Comparison of ENCODE assay signal across 7 mouse cellular contexts in the genomic region with DNA sequence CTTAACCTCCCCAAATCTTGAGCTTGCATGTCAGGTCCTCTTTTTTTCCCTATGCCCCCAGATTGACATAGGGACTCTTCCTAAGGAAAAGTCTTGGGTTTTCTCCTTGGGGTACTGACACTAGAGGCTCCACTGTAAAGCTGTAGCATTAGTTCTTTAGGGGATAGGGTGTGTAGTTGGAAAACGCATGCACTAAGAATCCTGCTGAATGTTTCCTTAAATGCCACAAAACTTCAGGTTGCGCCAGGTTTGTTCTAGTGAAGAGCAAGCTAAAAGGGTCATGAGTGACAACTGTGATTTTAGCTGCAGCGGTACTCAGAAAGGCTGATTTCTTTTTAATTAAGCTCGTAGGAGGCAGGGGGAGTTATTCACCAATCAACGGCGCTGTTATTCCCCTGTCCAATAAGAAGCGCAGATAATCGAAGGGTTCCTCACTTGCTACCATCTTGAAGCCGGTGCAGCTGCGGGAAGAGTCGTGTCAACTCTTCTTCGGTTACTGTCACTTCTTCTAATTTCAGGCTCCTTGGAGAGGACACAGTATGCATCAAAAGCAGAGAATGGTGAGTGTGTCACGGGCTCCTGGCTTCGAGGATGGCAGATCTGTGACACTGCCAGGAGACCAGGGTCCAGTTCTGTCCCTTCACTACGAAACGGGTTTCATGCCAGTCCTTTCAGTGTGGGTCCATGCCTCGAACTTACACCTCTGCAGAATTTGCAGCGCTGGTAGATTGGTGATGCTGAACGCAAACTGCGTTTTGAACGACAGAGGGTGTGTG. TPM values are rescaled to one million over a fixed set of nuclear protein-coding genes. Genes with fewer than 3 reads are reported as not detected.
DNase-seq lines count a peak whose midpoint lies in the region; ATAC-seq lines count a peak whose summit lies in the region.

A gene (plus strand): TSS at position 431 of the 776 bp plus-strand sequence.

- no peaks in the 10 kb centered on the region for H3K9me3 ChIP-seq in embryonic facial prominence, embryonic 12.5 days
- no peaks in the 10 kb centered on the region for H3K9me3 ChIP-seq in limb, embryonic 11.5 days (ENCODE audit: control insufficient read depth, low read length)
- no peaks in the 10 kb centered on the region for H3K9me3 ChIP-seq in midbrain, embryonic 14.5 days (ENCODE audit: control insufficient read depth, low read length)

- 2% methylated on average over 21 of the region's 21 CpGs for WGBS in embryonic facial prominence, embryonic 12.5 days
- WGBS in limb, embryonic 11.5 days, result 3% methylated on average over 21 of the region's 21 CpGs
- WGBS in midbrain, embryonic 14.5 days, result 1% methylated on average over 21 of the region's 21 CpGs

- H3K4me1 ChIP-seq in embryonic facial prominence, embryonic 12.5 days, result peaks cover 6% of the 10 kb centered on the region
- H3K4me1 ChIP-seq in limb, embryonic 11.5 days (ENCODE audit: control insufficient read depth, insufficient read depth, low read length), result no peaks in the 10 kb centered on the region
- peaks cover 10% of the 10 kb centered on the region for H3K4me1 ChIP-seq in midbrain, embryonic 14.5 days (ENCODE audit: control insufficient read depth, insufficient read depth, low read length)

- peak; percentile 72 for DNase-seq in adrenal gland, postnatal 25 days
- peak; percentile 100 for DNase-seq in heart, adult 11 months
- DNase-seq in kidney, adult 18-20 months, result peak; percentile 88
- DNase-seq in limb, embryonic 11.5 days (ENCODE audit: low spot score), result peak; percentile 79
- peak; percentile 94 for DNase-seq in midbrain, embryonic 14.5 days
- peak; percentile 54 to 78 for DNase-seq in spleen, adult 18-20 months

- H3K4me2 ChIP-seq in embryonic facial prominence, embryonic 12.5 days (replicated peaks), result peak within 1 kb of the TSS; percentile 81
- H3K4me2 ChIP-seq in limb, embryonic 11.5 days (ENCODE audit: low read depth, severe bottlenecking), result peak within 1 kb of the TSS; percentile 52
- peak within 1 kb of the TSS; percentile 81 for H3K4me2 ChIP-seq in midbrain, embryonic 14.5 days (ENCODE audit: low read length)

- H3K27ac ChIP-seq in embryonic facial prominence, embryonic 12.5 days, result peak within 1 kb of the TSS; percentile 64
- H3K27ac ChIP-seq in limb, embryonic 11.5 days (replicated peaks; ENCODE audit: low read depth, low read length), result no peak within 1 kb of the TSS
- H3K27ac ChIP-seq in midbrain, embryonic 14.5 days (replicated peaks; ENCODE audit: low read depth, low read length), result peak within 1 kb of the TSS; percentile 82

- peak within 1 kb of the TSS; percentile 64 for H3K4me3 ChIP-seq in embryonic facial prominence, embryonic 12.5 days
- peak within 1 kb of the TSS; percentile 66 for H3K4me3 ChIP-seq in limb, embryonic 11.5 days (ENCODE audit: low read depth, low read length)
- H3K4me3 ChIP-seq in midbrain, embryonic 14.5 days (replicated peaks; ENCODE audit: low read depth, low read length), result peak within 1 kb of the TSS; percentile 72

- H3K36me3 ChIP-seq in embryonic facial prominence, embryonic 12.5 days, result peaks cover 13% of the 10 kb centered on the region
- H3K36me3 ChIP-seq in limb, embryonic 11.5 days (ENCODE audit: control insufficient read depth, insufficient read depth, low read length), result no peaks in the 10 kb centered on the region
- peaks cover 15% of the 10 kb centered on the region for H3K36me3 ChIP-seq in midbrain, embryonic 14.5 days (ENCODE audit: control insufficient read depth, insufficient read depth, low read length)

- peak within 1 kb of the TSS; percentile 66 for H3K9ac ChIP-seq in embryonic facial prominence, embryonic 12.5 days
- peak within 1 kb of the TSS; percentile 71 for H3K9ac ChIP-seq in limb, embryonic 11.5 days (ENCODE audit: low read length)
- peak within 1 kb of the TSS; percentile 72 for H3K9ac ChIP-seq in midbrain, embryonic 14.5 days (replicated peaks; ENCODE audit: low read length)

- ATAC-seq in embryonic facial prominence, embryonic 12.5 days (ENCODE audit: insufficient number of reproducible peaks, insufficient read depth, low FRiP score, low TSS enrichment), result peak; percentile 81
- ATAC-seq in limb, embryonic 11.5 days (ENCODE audit: insufficient number of reproducible peaks, low FRiP score, low TSS enrichment, low read depth), result peak; percentile 70
- ATAC-seq in midbrain, embryonic 14.5 days (ENCODE audit: low FRiP score, low TSS enrichment), result peak; percentile 94

- H3K27me3 ChIP-seq in embryonic facial prominence, embryonic 12.5 days, result no peaks in the 10 kb centered on the region
- H3K27me3 ChIP-seq in limb, embryonic 11.5 days (ENCODE audit: control insufficient read depth, insufficient read depth, low read length), result no peaks in the 10 kb centered on the region
- H3K27me3 ChIP-seq in midbrain, embryonic 14.5 days (ENCODE audit: control insufficient read depth, insufficient read depth, low read length), result no peaks in the 10 kb centered on the region

RNA-seq across cellular contexts. Expression of the gene that starts here (rescaled TPM):
- 10.6 and 10.8 TPM in 2 replicates for total RNA-seq in adrenal gland, postnatal 25 days (2021)
- 15.9 and 16.1 TPM in 2 replicates for polyA plus RNA-seq in embryonic facial prominence, embryonic 12.5 days (2016; fragmentation: Nextera tagmentation; extraction: Ambion mirVana)
- 15.5 TPM in 2 replicates for polyA plus RNA-seq in limb, embryonic 11.5 days (2014; fragmentation: Nextera tagmentation; extraction: Ambion mirVana)
- polyA plus RNA-seq in midbrain, embryonic 14.5 days (2014; fragmentation: Nextera tagmentation; extraction: Ambion mirVana), result 20.2 and 24.2 TPM in 2 replicates
